Mouse (Mus musculus) heart, postnatal 0 days (tissue): ENCODE measurements around the gene Aqp1.

Experiments
- CTCF ChIP-seq: IDR thresholded peaks from 2 replicates; pipeline ENCODE4 v1.5.1; 2016; ENCODE audit warnings: antibody characterized with exemption, control low read depth, low read depth
- EP300 ChIP-seq: IDR thresholded peaks from 2 replicates; pipeline ENCODE4 v1.6.1; 2016; ENCODE audit warnings: antibody characterized with exemption, low read depth

DNA sequence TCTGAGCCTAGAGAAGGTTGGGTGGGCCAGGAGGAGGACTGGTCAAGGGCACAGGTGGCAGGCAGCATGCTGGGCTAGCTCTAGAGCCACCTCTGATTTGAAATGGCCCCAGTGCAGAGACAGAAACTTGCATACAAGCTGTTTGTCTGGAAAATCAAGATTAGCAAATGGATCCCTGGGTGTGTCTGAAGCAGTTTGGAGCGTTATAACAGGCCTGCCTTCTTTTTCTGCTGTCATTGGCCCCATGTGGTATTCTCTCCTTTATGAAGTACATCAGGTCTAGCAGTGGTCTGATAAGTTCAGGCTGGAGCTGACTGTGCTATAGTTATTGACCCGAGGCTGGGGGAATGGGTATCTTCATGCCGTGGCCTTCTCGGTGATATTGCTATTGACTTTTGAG, 22.3 kb upstream of the Aqp1 start:
- TF ChIP-seq CTCF (no peak), EP300 (no peak)
